Mouse (Mus musculus) heart, embryonic 16.5 days (tissue): Measurements from ENCODE around the gene Mfsd4b2. TPM values are rescaled to one million over a fixed set of nuclear protein-coding genes. Genes with fewer than 3 reads are reported as not detected.

Experiments used
- ATAC-seq: fragments of 200-750 bp; cut with Nextera tagmentation; replicated peaks from 2 replicates; pipeline ENCODE4 v1.8.0; 2017; ENCODE audit warnings: moderate number of reproducible peaks; ENCODE audit not compliant: insufficient read depth, low FRiP score; ENCODE audit errors: extremely low read depth
- H3K27ac ChIP-seq: fragments of 300-500 bp; sonication (generic); 2 replicates; pipeline ENCODE4 v1.5.1; 2014; ENCODE audit warnings: mild to moderate bottlenecking, low read length, control low read depth, moderate library complexity
- H3K27me3 ChIP-seq: fragments of 300-500 bp; sonication (generic); 2 replicates; pipeline ENCODE4 v1.6.1; 2014; ENCODE audit warnings: low read length, mixed read lengths; ENCODE audit not compliant: control insufficient read depth, insufficient read depth
- H3K36me3 ChIP-seq: fragments of 300-500 bp; sonication (generic); 2 replicates; pipeline ENCODE4 v1.6.1; 2014; ENCODE audit not compliant: control insufficient read depth, insufficient read depth
- H3K4me1 ChIP-seq: fragments of 300-500 bp; sonication (generic); 2 replicates; pipeline ENCODE4 v1.6.1; 2014; ENCODE audit warnings: low read length, mixed read lengths; ENCODE audit not compliant: control insufficient read depth, insufficient read depth
- H3K4me2 ChIP-seq: fragments of 300-500 bp; sonication (generic); 2 replicates; pipeline ENCODE4 v1.6.1; 2014; ENCODE audit warnings: low read depth, mild to moderate bottlenecking, control low read depth, low read length
- H3K4me3 ChIP-seq: fragments of 300-500 bp; sonication (generic); 2 replicates; pipeline ENCODE4 v1.5.1; 2014; ENCODE audit warnings: mild to moderate bottlenecking, control low read depth, low read length
- H3K9ac ChIP-seq: fragments of 300-500 bp; sonication (generic); 2 replicates; pipeline ENCODE4 v1.6.1; 2014; ENCODE audit warnings: low read length, control low read depth
- H3K9me3 ChIP-seq: fragments of 300-500 bp; sonication (generic); replicated peaks from 2 replicates; pipeline ENCODE4 v1.6.1; 2016; ENCODE audit warnings: low read length; ENCODE audit not compliant: control insufficient read depth
- WGBS: fragments of 180-500 bp; shearing (Covaris S2); extraction: QIAGEN DNeasy Blood & Tissue Kit; methylation state at CpG from one replicate; pipeline ENCODE4 v1.1.7; 2014; 5-methylcytosine and 5-hydroxymethylcytosine counted together
- polyA plus RNA-seq: library from polyadenylated mRNA; unstranded; fragments of >200 nt; fragmentation: Nextera tagmentation; extraction: Ambion mirVana; gene quantifications from 2 replicates; pipeline ENCODE4 v1.2.1, GENCODE M21; 2015

Gene Mfsd4b2
- polyA plus RNA-seq, 1 experiment from 2014 or later = 0.12 TPM

GRCm38 (mm10) chr10:39898874-39899371, 27.8 kb downstream of the Mfsd4b2 start, which contains the start of gene Mfsd4b4:
Gene Mfsd4b4 (minus strand): TSS chr10:39899238.
- Histone ChIP-seq H3K27ac (peak within 1 kb of the TSS; percentile 91), H3K4me1 (peaks cover 8% of the 10 kb centered on the region), H3K4me2 (peak within 1 kb of the TSS; percentile 89), H3K4me3 (peak within 1 kb of the TSS; percentile 92), H3K9ac (peak within 1 kb of the TSS; percentile 95), H3K36me3 (no peaks in the 10 kb centered on the region), H3K27me3 (no peaks in the 10 kb centered on the region), H3K9me3 (no peaks in the 10 kb centered on the region)
- WGBS = 0% methylated on average over 41 of the region's 41 CpGs
- ATAC-seq = peak; percentile 97

DNA sequence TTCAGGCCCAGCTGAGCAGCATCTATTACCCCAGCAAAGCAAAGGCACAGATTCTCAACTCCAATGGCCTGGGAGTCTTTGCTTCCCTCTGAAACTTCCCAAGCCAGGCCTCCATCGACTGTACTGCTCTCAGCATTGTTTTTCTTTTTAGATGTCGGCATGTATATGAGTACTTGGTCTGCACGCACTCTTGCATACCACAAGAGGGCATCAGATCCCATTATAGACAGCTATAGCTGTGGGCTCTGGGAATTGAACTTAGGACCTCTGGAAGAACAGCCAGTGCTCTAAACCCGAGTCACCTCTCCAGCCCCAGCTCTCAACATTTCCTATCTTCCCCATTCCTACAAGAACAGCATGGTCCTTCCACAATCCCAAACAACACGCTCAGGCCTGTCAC, 30.2 kb downstream of the Mfsd4b2 start:
- H3K9me3 ChIP-seq = no peaks in the 10 kb centered on the region
- 85% methylated on average over 5 of the region's 5 CpGs for WGBS
- H3K4me1 ChIP-seq = peaks cover 8% of the 10 kb centered on the region
- H3K9ac ChIP-seq = no peak overlapping the region
- no peak overlapping the region for H3K4me2 ChIP-seq
- H3K27ac ChIP-seq = no peak overlapping the region
- H3K36me3 ChIP-seq = 0 out of 2 replicates have a peak, but pooled peaks cover under 1% of the 10 kb centered on the region
- ATAC-seq = no peak
- H3K4me3 ChIP-seq = no peak overlapping the region
- H3K27me3 ChIP-seq = no peaks in the 10 kb centered on the region

GRCm38 (mm10) chr10:39893702-39894697, 32.7 kb downstream of the Mfsd4b2 start:
- ATAC-seq = 0 out of 2 replicates have a peak, but pooled peaks have one; percentile 41
- Histone ChIP-seq H3K27me3 (no peaks in the 10 kb centered on the region), H3K4me1 (peaks cover 5% of the 10 kb centered on the region), H3K4me2 (no peak overlapping the region), H3K4me3 (no peak overlapping the region), H3K36me3 (0 out of 2 replicates have a peak, but pooled peaks cover 3% of the 10 kb centered on the region), H3K27ac (peak overlapping the region; percentile 35; the same call in 1 of the 2 replicates), H3K9me3 (no peaks in the 10 kb centered on the region), H3K9ac (no peak overlapping the region)
- WGBS = 61% methylated on average over 11 of the region's 11 CpGs

- no peak overlapping the region for H3K9ac ChIP-seq
- H3K27ac ChIP-seq = no peak overlapping the region
- H3K4me3 ChIP-seq = no peak overlapping the region
- H3K27me3 ChIP-seq = no peaks in the 10 kb centered on the region
- 54% methylated on average over 3 of the region's 3 CpGs for WGBS
- ATAC-seq = no peak
- H3K9me3 ChIP-seq = no peaks in the 10 kb centered on the region
- H3K4me1 ChIP-seq = no peaks in the 10 kb centered on the region
- 0 out of 2 replicates have a peak, but pooled peaks cover 3% of the 10 kb centered on the region for H3K36me3 ChIP-seq
- no peak overlapping the region for H3K4me2 ChIP-seq
Observed at GRCm38 (mm10) chr10:39888621-39889020, 38.1 kb downstream of the Mfsd4b2 start.

Other genes starting within 250 kb of the Mfsd4b2 start
- gene Rev3l, start 194.8 kb downstream of the Mfsd4b2 start, polyA plus RNA-seq = 8.4 and 9.3 TPM in 2 replicates
- 4.3 and 4.4 TPM in 2 replicates for gene Mfsd4b4, start 27.7 kb downstream of the Mfsd4b2 start, polyA plus RNA-seq
- gene Mfsd4b3, start 33.2 kb upstream of the Mfsd4b2 start, polyA plus RNA-seq = 1.3 and 1.6 TPM in 2 replicates
- gene Mfsd4b5, start 59.7 kb upstream of the Mfsd4b2 start, polyA plus RNA-seq = 0.05 TPM in 2 replicates
- gene Mfsd4b1, start 98.3 kb upstream of the Mfsd4b2 start, polyA plus RNA-seq = 0.76 and 1.3 TPM in 2 replicates
- gene Slc16a10, start 215.3 kb upstream of the Mfsd4b2 start, polyA plus RNA-seq = 20.1 and 23.3 TPM in 2 replicates